Mouse (Mus musculus) liver, embryonic 13.5 days (tissue): ENCODE data around the gene Dhrs13. TPM values are rescaled to one million over a fixed set of nuclear protein-coding genes. Genes with fewer than 3 reads are reported as not detected.

Experiments used
- ATAC-seq: fragments of 200-750 bp; cut with Nextera tagmentation; 2 replicates; pipeline ENCODE4 v1.8.0; 2017; ENCODE audit warnings: low read depth, mild to moderate bottlenecking, moderate number of reproducible peaks, moderate library complexity
- DNase-seq: peaks from one replicate; pipeline ENCODE4 v3.0.0; 2022
- H3K27ac ChIP-seq: fragments of 300-500 bp; sonication (generic); 2 replicates; pipeline ENCODE4 v1.5.1; 2015; ENCODE audit warnings: moderate library complexity, mild to moderate bottlenecking, inconsistent platforms
- H3K27me3 ChIP-seq: fragments of 300-500 bp; sonication (generic); 2 replicates; pipeline ENCODE4 v1.6.1; 2015; ENCODE audit warnings: mild to moderate bottlenecking, inconsistent platforms
- H3K36me3 ChIP-seq: fragments of 300-500 bp; sonication (generic); 2 replicates; pipeline ENCODE4 v1.6.1; 2015; ENCODE audit warnings: mild to moderate bottlenecking, inconsistent platforms
- H3K4me1 ChIP-seq: fragments of 300-500 bp; sonication (generic); replicated peaks from 2 replicates; pipeline ENCODE4 v1.6.1; 2015; ENCODE audit warnings: inconsistent platforms
- H3K4me2 ChIP-seq: fragments of 300-500 bp; sonication (generic); 2 replicates; pipeline ENCODE4 v1.6.1; 2015; ENCODE audit warnings: inconsistent platforms, mild to moderate bottlenecking, moderate library complexity
- H3K4me3 ChIP-seq: fragments of 300-500 bp; sonication (generic); replicated peaks from 2 replicates; pipeline ENCODE4 v1.5.1; 2015; ENCODE audit warnings: mild to moderate bottlenecking, inconsistent platforms
- H3K9ac ChIP-seq: fragments of 300-500 bp; sonication (generic); 2 replicates; pipeline ENCODE4 v1.6.1; 2015; ENCODE audit warnings: mild to moderate bottlenecking, inconsistent platforms
- H3K9me3 ChIP-seq: fragments of 300-500 bp; sonication (generic); replicated peaks from 2 replicates; pipeline ENCODE4 v1.6.1; 2016; ENCODE audit warnings: inconsistent platforms
- WGBS: fragments of 180-500 bp; shearing (Covaris S2); methylation state at CpG from one replicate; pipeline ENCODE4 v1.1.7; 2015; ENCODE audit not compliant: insufficient replicate concordance; 5-methylcytosine and 5-hydroxymethylcytosine counted together
- polyA plus RNA-seq: library from polyadenylated mRNA; unstranded; fragments of >200 nt; fragmentation: Nextera tagmentation; extraction: Ambion mirVana; gene quantifications from 2 replicates; pipeline ENCODE4 v1.2.1, GENCODE M21; 2015

Dhrs13 gene
- polyA plus RNA-seq, result 18.2 and 19.3 TPM in 2 replicates

- DNase-seq (peak; percentile 92), ATAC-seq (peak; percentile 93)
- peak within 1 kb of the TSS; percentile 78 for H3K4me3 ChIP-seq
- WGBS, result under 1% methylated on average over 96 of the region's 96 CpGs
- peak within 1 kb of the TSS; percentile 92 for H3K27ac ChIP-seq
- H3K36me3 ChIP-seq, result peaks cover 61% of the 10 kb centered on the region
- no peaks in the 10 kb centered on the region for H3K27me3 ChIP-seq
- H3K4me1 ChIP-seq, result peaks cover 72% of the 10 kb centered on the region
- H3K9ac ChIP-seq, result peak within 1 kb of the TSS; percentile 93
- H3K9me3 ChIP-seq, result no peaks in the 10 kb centered on the region
- H3K4me2 ChIP-seq, result peak within 1 kb of the TSS; percentile 97
These were observed at the start of gene Dhrs13 for GRCm38 (mm10) chr11:78031947-78032808. TSS of gene Dhrs13 (plus strand) at chr11:78032280.

DNA sequence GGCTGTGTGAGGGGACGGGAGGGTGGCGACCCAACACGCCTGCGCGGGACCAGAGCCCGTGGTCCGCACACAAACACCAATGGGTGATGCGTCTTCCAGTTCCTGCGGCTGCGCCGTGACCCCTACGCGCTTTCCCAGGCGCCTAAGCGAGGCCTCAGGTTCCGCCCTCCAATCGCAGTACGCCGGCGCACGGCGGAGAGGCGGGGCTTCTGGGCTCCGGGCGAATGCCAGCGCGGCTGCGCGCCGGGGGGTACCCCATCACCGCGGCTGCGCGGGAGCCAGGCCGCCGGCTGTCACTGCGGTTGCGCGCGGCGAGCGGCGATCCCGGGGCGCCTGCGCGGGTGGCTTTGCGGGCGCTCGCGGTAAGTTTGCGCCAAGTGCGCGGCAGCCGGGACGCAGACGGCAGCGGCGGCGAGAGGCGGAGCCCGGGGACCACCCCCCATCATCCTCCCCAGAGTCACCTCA is 49.6 kb upstream of the Dhrs13 start, which contains the start of gene Phf12:
TSS of gene Phf12 (plus strand) at position 314 of the 465 bp plus-strand sequence.
- Histone ChIP-seq H3K4me2 (peak within 1 kb of the TSS; percentile 90), H3K4me1 (peaks cover 42% of the 10 kb centered on the region), H3K9me3 (no peaks in the 10 kb centered on the region), H3K9ac (peak within 1 kb of the TSS; percentile 100), H3K27ac (peak within 1 kb of the TSS; percentile 96), H3K36me3 (peaks cover 16% of the 10 kb centered on the region), H3K4me3 (peak within 1 kb of the TSS; percentile 100), H3K27me3 (peaks cover 16% of the 10 kb centered on the region)
- peak; percentile 100 for DNase-seq
- peak; percentile 87 for ATAC-seq
- under 1% methylated on average over 62 of the region's 62 CpGs for WGBS

GRCm38 (mm10) chr11:77983191-77983936 is 48.7 kb upstream of the Dhrs13 start:
- H3K9me3 ChIP-seq, result no peaks in the 10 kb centered on the region
- peak overlapping the region; percentile 90 for H3K4me2 ChIP-seq
- H3K36me3 ChIP-seq, result peaks cover 23% of the 10 kb centered on the region
- H3K4me1 ChIP-seq, result peaks cover 44% of the 10 kb centered on the region
- DNase-seq (peak; percentile 47), ATAC-seq (no peak)
- peaks cover 7% of the 10 kb centered on the region for H3K27me3 ChIP-seq
- H3K9ac ChIP-seq, result peak overlapping the region; percentile 100
- WGBS, result under 1% methylated on average over 26 of the region's 32 CpGs
- peak overlapping the region; percentile 100 for H3K4me3 ChIP-seq
- peak overlapping the region; percentile 93 for H3K27ac ChIP-seq

- Histone ChIP-seq H3K27ac (peak overlapping the region; percentile 93), H3K27me3 (no peaks in the 10 kb centered on the region), H3K9ac (peak overlapping the region; percentile 100), H3K4me3 (peak overlapping the region; percentile 100), H3K4me1 (peaks cover 47% of the 10 kb centered on the region), H3K9me3 (no peaks in the 10 kb centered on the region), H3K36me3 (peaks cover 31% of the 10 kb centered on the region), H3K4me2 (peak overlapping the region; percentile 90)
- peak; percentile 61 for DNase-seq
- WGBS, result under 1% methylated on average over 59 of the region's 63 CpGs
- ATAC-seq, result 0 out of 2 replicates have a peak, but pooled peaks have one; percentile 7
These were observed 47.9 kb upstream of the Dhrs13 start for GRCm38 (mm10) chr11:77983937-77984835.

DNA sequence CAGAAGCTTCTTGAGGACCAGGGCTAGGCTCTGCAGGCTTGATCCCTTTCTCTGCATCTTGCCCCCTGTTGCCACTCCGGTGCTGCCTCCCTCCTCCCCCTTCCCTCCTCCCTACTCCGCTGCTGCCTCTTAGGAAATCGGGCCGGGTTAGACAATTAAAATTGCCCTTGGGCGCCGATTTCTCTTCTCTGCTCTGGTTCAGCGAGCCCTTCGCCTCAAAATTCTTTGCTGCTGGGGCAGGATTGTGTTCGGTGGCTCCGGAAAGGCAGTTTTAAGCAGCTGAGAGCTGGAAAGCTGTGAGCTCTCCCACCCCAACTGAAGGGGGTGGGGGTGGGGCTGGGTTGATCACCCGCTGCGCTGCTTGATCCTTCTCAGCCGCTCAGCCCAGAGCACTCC is 47.2 kb upstream of the Dhrs13 start:
- Histone ChIP-seq H3K9me3 (no peaks in the 10 kb centered on the region), H3K27ac (peak overlapping the region; percentile 93), H3K4me1 (peaks cover 50% of the 10 kb centered on the region), H3K27me3 (no peaks in the 10 kb centered on the region), H3K4me3 (peak overlapping the region; percentile 100), H3K36me3 (peaks cover 36% of the 10 kb centered on the region), H3K4me2 (peak overlapping the region; percentile 90), H3K9ac (peak overlapping the region; percentile 100)
- DNase-seq (peak; percentile 17), ATAC-seq (no peak)
- whole genome bisulfite sequencing, result 2% methylated on average over 13 of the region's 13 CpGs

DNA sequence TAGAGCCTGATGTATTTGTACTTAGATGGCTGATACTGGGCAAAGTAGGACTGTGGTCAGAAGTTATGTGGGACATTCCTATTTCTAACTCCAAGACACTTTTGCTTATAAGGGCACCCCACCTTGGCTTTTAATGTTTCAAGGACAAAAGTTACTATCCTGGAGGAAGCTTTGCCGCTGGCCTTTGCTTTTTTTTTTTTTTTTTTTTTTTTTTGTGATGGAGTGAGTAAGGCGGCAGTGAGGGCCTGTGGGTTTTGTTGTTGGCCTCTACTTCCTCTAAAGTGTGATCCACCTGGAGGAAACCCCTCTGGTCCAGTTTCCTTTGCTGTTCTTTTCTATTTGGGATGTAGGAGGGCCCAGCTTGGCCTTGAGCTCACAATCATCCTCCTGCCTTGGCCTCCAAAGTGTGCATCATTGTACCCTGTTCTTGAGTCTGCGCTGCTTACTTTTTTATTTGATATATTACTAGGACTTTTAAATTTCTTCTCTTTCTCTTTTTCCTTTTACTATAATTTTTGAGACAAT is 46.5 kb upstream of the Dhrs13 start:
- Histone ChIP-seq H3K4me1 (peaks cover 44% of the 10 kb centered on the region), H3K27me3 (no peaks in the 10 kb centered on the region), H3K36me3 (peaks cover 42% of the 10 kb centered on the region), H3K9ac (peak overlapping the region; percentile 100), H3K27ac (no peak overlapping the region), H3K4me2 (peak overlapping the region; percentile 90), H3K9me3 (no peaks in the 10 kb centered on the region), H3K4me3 (peak overlapping the region; percentile 100)
- ATAC-seq (no peak), DNase-seq (no peak)
- WGBS, result 79% methylated on average over 3 of the region's 3 CpGs

DNA sequence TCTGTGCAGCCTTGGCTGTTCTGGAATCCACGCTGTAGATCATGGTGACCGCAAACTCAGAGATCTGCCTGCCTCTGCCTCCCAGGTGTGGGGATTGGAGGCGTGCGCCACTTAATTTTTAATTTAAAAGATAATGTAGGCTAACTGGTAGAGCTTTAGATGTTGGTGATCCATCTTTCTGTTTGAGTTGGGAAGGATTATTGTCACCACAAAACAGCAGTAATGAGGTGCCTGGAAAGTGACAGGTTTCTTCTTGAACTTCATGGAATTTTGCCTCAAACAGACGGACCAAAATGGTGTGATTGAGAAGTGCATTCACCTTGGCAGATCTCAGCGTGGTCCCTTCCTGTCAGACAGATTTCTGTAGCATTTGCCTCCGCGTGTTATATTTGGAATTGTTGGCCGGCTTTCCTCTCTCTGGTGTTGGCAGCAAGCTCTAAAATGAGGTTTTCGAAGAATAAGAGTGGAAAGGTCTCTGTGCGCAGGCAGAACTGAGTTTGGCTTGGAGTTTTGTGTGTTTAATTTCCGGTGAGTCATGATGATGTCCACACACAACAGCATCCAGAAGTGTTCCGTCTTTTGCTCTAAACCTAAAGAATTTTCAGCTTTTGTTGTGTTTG is 42.9 kb upstream of the Dhrs13 start:
- Histone ChIP-seq H3K4me1 (peaks cover 39% of the 10 kb centered on the region), H3K27ac (no peak overlapping the region), H3K36me3 (peaks cover 67% of the 10 kb centered on the region), H3K4me2 (no peak overlapping the region), H3K9me3 (no peaks in the 10 kb centered on the region), H3K4me3 (no peak overlapping the region), H3K9ac (no peak overlapping the region), H3K27me3 (no peaks in the 10 kb centered on the region)
- ATAC-seq, result no peak
- no peak for DNase-seq
- WGBS, result 88% methylated on average over 13 of the region's 13 CpGs

- Histone ChIP-seq H3K27ac (no peak overlapping the region), H3K4me2 (no peak overlapping the region), H3K36me3 (peaks cover 60% of the 10 kb centered on the region), H3K9ac (no peak overlapping the region), H3K4me3 (no peak overlapping the region), H3K27me3 (no peaks in the 10 kb centered on the region), H3K4me1 (peaks cover 4% of the 10 kb centered on the region; the same call in 1 of the 2 replicates), H3K9me3 (no peaks in the 10 kb centered on the region)
- DNase-seq (no peak), ATAC-seq (no peak)
- WGBS, result 80% methylated on average over 1 of the region's 1 CpGs
These were observed 36.5 kb upstream of the Dhrs13 start for GRCm38 (mm10) chr11:77995556-77995955.

GRCm38 (mm10) chr11:78006446-78006845 is 25.6 kb upstream of the Dhrs13 start:
- Histone ChIP-seq H3K4me1 (peaks cover 21% of the 10 kb centered on the region; the same call in 1 of the 2 replicates), H3K27ac (no peak overlapping the region), H3K36me3 (peaks cover 75% of the 10 kb centered on the region), H3K4me2 (no peak overlapping the region), H3K27me3 (no peaks in the 10 kb centered on the region), H3K9me3 (no peaks in the 10 kb centered on the region), H3K9ac (no peak overlapping the region), H3K4me3 (no peak overlapping the region)
- DNase-seq (no peak), ATAC-seq (no peak)
- 82% methylated on average over 5 of the region's 5 CpGs for WGBS

- ATAC-seq, result peak; percentile 62; the same call in 1 of the 2 replicates
- H3K36me3 ChIP-seq, result peaks cover 93% of the 10 kb centered on the region
- no peak overlapping the region for H3K9ac ChIP-seq
- DNase-seq, result peak; percentile 54
- no peak overlapping the region for H3K27ac ChIP-seq
- no peak overlapping the region for H3K4me2 ChIP-seq
- H3K4me1 ChIP-seq, result no peaks in the 10 kb centered on the region
- H3K27me3 ChIP-seq, result no peaks in the 10 kb centered on the region
- H3K9me3 ChIP-seq, result no peaks in the 10 kb centered on the region
- no peak overlapping the region for H3K4me3 ChIP-seq
- WGBS, result 17% methylated on average over 4 of the region's 4 CpGs
These were observed 12.4 kb upstream of the Dhrs13 start for GRCm38 (mm10) chr11:78019676-78020075.
